Mouse (Mus musculus) kidney, embryonic 15.5 days (tissue): ENCODE measurements at regions not wholly inside any gene's neighbourhood (a gene's known extent, or its start where the extent isn't known, plus 50 kb on each side); places are given as distances from the start of the nearest gene placed in this dataset.

Experiments used
- ATAC-seq: fragments of 200-750 bp; cut with Nextera tagmentation; replicated peaks from 2 replicates; pipeline ENCODE4 v1.8.0; 2017; ENCODE audit warnings: moderate TSS enrichment; ENCODE audit not compliant: low FRiP score
- H3K27ac ChIP-seq: fragments of 300-500 bp; sonication (generic); 2 replicates; pipeline ENCODE4 v1.5.1; 2015; ENCODE audit warnings: mild to moderate bottlenecking, inconsistent platforms
- H3K27me3 ChIP-seq: fragments of 300-500 bp; sonication (generic); 2 replicates; pipeline ENCODE4 v1.6.1; 2015; ENCODE audit warnings: inconsistent platforms
- H3K36me3 ChIP-seq: fragments of 300-500 bp; sonication (generic); 2 replicates; pipeline ENCODE4 v1.6.1; 2015; ENCODE audit warnings: inconsistent platforms
- H3K4me1 ChIP-seq: fragments of 300-500 bp; sonication (generic); 2 replicates; pipeline ENCODE4 v1.6.1; 2015; ENCODE audit warnings: inconsistent platforms
- H3K4me2 ChIP-seq: fragments of 300-500 bp; sonication (generic); 2 replicates; pipeline ENCODE4 v1.6.1; 2015; ENCODE audit warnings: moderate library complexity, mild to moderate bottlenecking, inconsistent platforms
- H3K4me3 ChIP-seq: fragments of 300-500 bp; sonication (generic); replicated peaks from 2 replicates; pipeline ENCODE4 v1.5.1; 2015; ENCODE audit warnings: mild to moderate bottlenecking, inconsistent platforms
- H3K9ac ChIP-seq: fragments of 300-500 bp; sonication (generic); 2 replicates; pipeline ENCODE4 v1.6.1; 2015; ENCODE audit warnings: mild to moderate bottlenecking, inconsistent platforms
- H3K9me3 ChIP-seq: fragments of 300-500 bp; sonication (generic); replicated peaks from 2 replicates; pipeline ENCODE4 v1.6.1; 2016; ENCODE audit warnings: inconsistent platforms
- WGBS: fragments of 180-500 bp; shearing (Covaris S2); methylation state at CpG from one replicate; pipeline ENCODE4 v1.1.7; 2015; ENCODE audit warnings: mixed read lengths; 5-methylcytosine and 5-hydroxymethylcytosine counted together

DNA sequence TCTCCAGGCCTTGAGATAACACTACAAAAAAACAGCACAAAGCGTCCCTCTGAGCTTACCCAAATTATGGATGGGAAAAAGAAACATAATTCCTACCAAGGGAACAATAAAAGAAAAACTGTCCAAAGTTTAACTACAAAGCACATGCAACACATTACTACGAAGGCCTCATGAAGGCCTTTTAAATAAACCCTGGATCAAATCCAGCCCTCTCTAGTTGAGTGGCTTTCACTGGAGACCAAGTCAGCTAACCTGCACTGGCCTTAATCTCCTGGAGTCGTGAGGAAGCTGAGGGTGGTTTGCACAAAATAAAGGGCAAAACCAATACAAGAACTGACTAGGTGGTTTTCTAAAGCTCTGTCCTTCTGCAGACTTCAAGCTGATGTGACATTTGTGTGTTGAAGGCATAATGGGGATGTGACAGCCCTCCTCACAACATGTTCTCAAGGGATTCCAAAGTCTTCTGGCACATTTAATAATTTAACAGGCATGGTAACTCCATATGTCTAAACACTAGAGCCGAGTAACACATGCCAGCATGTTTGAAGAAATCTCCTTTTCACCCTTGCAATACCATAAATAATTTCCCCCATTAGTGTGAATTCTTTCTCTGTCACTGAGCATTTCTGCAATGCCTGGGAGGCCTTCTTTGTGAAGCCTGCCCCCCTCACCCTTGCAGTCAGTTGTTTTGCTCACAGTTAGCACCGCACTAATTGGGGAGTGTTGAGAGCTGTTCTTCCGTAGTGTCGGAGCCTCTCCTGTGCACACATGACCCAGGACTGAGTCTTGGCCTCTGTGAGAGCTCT lies 50.0 kb upstream of the Cep85l start:
- Histone ChIP-seq H3K9ac (no peak overlapping the region), H3K27me3 (no peaks in the 10 kb centered on the region), H3K4me1 (peaks cover 13% of the 10 kb centered on the region), H3K4me2 (no peak overlapping the region), H3K9me3 (no peaks in the 10 kb centered on the region), H3K36me3 (no peaks in the 10 kb centered on the region), H3K27ac (no peak overlapping the region), H3K4me3 (no peak overlapping the region)
- ATAC-seq = no peak
- WGBS = 49% methylated on average over 7 of the region's 7 CpGs
